Mouse (Mus musculus): Measurements from ENCODE around the gene Gas7.

DNA sequence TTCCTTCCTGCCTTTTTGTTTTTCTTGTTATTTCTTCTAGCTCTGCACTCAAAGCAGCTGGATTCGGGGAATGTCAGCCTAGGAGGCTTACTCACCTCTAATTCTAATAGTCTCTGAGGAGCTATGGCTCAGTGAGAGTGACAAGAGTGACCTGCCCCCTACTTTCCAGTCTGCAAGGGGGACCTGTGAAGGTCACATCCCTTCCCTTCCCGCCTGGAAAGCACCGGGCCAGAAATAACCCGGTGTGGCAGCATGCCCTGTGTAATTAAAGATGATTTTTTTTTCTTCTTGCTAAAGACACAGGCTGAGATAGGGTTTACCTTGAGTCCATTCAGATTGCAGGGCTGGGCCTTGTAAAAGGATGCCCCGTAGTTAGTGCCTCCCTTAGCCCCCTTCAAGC, 91.3 kb downstream of the Gas7 start:
- no peak for TF ChIP-seq CTCF (IDR thresholded peaks at IDR 0.05; ENCODE audit: control insufficient read depth, insufficient read depth, insufficient replicate concordance, low read depth, low read length)
- no peak for TF ChIP-seq POLR2A (IDR thresholded peaks at IDR 0.05; ENCODE audit: control insufficient read depth, low read depth, low read length)
